Mouse (Mus musculus) stomach, postnatal 0 days (tissue): ENCODE results near the gene Col20a1.
A peak's percentile ranks its signal among the peaks of the same experiment; 100 is the strongest.

ENCODE experiments used
- CTCF ChIP-seq: IDR thresholded peaks from 2 replicates; pipeline ENCODE4 v1.5.1; 2016; ENCODE audit warnings: antibody characterized with exemption, low read depth, mild to moderate bottlenecking, moderate library complexity
- EP300 ChIP-seq: optimal IDR thresholded peaks from 2 replicates; pipeline ENCODE3; 2016; ENCODE audit warnings: antibody characterized with exemption

GRCm38 (mm10) chr2:181032407-181032806 lies 46.1 kb downstream of the Col20a1 start:
- TF ChIP-seq CTCF (peak; percentile 59), EP300 (no peak)
